Mouse (Mus musculus) liver, adult 2 months (tissue): ENCODE measurements around the gene Cma2.
"Not testable (repeated sequence)": the region's sequence is repeated elsewhere in the genome, so short reads cannot be mapped to it uniquely, and the experiment has no call there.

Experiments used
- CTCF ChIP-seq: fragments of 200-500 bp; IDR thresholded peaks from 2 replicates; pipeline ENCODE4 v1.5.1; 2011; ENCODE audit warnings: low read depth, low read length, control low read depth
- POLR2A ChIP-seq: fragments of 200-500 bp; IDR thresholded peaks from 2 replicates; pipeline ENCODE4 v1.6.1; 2011; ENCODE audit warnings: low read length, control low read depth; ENCODE audit not compliant: insufficient read depth; ENCODE audit errors: extremely low read depth

DNA sequence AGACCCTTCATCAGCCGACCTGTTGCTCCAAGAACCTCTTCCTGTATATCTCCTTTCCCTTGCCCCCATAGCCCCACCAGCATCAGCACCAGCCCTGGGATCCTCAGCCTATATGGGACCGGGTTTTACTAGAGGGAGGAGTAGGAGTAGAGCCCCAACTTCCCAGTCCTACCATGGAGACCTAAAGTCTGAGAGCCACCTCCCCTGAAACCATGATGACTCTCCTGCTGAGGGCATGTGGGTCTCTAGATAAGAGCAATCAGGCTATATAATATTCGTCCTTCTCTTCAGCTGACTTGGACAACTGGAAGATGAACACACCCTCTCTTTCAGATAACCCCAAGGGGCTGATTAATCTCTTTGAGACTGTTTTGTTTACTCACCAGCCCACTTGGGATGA, 36.7 kb downstream of the Cma2 start:
- not testable (repeated sequence) for TF ChIP-seq CTCF, POLR2A
